Mouse (Mus musculus): Measurements from ENCODE around the gene Il22ra1. TPM values are rescaled to one million over a fixed set of nuclear protein-coding genes. Genes with fewer than 3 reads are reported as not detected.

Gene Il22ra1
- polyA plus RNA-seq, 1 experiment from 2014 or later: not detected

DNA sequence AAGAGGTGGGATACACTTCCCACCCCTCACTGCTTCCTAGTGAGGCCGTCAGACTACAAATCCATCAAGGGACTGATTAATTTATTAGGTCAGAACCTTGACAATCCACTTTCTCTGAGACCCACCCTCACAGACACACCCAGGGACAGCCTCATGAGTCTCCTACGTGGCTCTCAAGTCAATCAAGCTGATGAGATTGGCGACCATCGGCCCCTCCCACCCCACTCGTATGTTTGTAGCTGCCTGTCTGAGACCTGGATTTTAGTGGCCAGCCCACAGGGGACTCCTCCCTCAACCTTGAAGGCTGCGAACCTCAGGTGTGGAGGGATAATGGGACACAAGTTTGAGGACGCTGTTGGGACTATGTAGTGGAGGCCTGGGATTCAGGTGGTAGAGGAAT is 11.2 kb downstream of the Il22ra1 start:
- Histone ChIP-seq H3K4me1 (peaks cover 17% of the 10 kb centered on the region), H3K27me3 (ENCODE audit: poor library complexity, severe bottlenecking) (no peaks in the 10 kb centered on the region), H3K27ac (no peak overlapping the region), H3K36me3 (replicated peaks) (no peaks in the 10 kb centered on the region), H3K4me3 (no peak overlapping the region), H3K9me3 (peaks cover 8% of the 10 kb centered on the region; the same call in 1 of the 2 replicates)
- no peak for DNase-seq (ENCODE audit: extremely low spot score, low spot score)
- 77% methylated on average over 7 of the region's 7 CpGs for WGBS

DNA sequence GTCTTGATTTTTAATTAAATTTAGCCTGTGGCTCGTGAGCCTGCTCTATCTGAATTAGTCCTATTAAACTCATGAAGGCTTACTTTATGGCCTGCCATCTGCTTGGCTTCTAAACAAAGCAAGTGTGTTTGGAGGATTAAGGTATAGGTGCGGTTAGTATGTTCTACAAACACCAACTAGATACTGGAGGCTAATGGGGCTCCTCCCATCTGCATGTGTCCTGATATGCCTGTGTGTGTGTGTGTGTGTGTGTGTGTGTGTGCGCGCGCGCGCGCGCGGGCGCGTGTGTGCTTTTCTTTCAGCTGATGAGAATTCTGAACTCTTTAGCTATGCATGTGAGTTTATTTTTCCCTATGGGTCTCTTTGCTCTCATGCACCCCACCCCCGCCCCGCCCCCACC is 11.7 kb downstream of the Il22ra1 start:
- H3K36me3 ChIP-seq (replicated peaks): no peaks in the 10 kb centered on the region
- WGBS: 92% methylated on average over 14 of the region's 14 CpGs
- no peaks in the 10 kb centered on the region for H3K27me3 ChIP-seq (ENCODE audit: poor library complexity, severe bottlenecking)
- peaks cover 20% of the 10 kb centered on the region for H3K4me1 ChIP-seq
- H3K27ac ChIP-seq: no peak overlapping the region
- peaks cover 4% of the 10 kb centered on the region; the same call in 1 of the 2 replicates for H3K9me3 ChIP-seq
- no peak overlapping the region for H3K4me3 ChIP-seq
- DNase-seq (ENCODE audit: extremely low spot score, low spot score): no peak

DNA sequence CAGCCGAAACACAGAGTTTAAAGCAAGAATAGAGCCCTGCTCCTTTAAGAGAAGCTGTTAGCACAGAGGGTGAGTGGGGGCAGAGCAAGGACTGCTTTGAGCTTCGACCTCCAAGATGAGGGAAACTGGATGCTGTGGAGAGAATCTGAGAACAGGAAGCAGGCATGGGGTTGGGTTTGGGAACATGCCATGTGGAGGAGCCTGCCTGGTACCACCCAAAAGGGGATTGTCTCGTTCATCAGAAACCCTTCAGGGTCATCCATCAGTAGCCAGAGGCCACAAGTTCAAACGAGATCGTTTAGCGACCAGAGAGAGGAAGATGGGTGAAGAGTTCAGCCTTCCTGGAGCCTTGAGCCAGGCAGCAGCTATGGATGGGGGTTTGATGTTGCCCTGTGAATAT is 15.5 kb downstream of the Il22ra1 start:
- H3K27me3 ChIP-seq (ENCODE audit: poor library complexity, severe bottlenecking): no peaks in the 10 kb centered on the region
- H3K4me1 ChIP-seq: peaks cover 29% of the 10 kb centered on the region
- no peak for DNase-seq (ENCODE audit: extremely low spot score, low spot score)
- WGBS: 59% methylated on average over 6 of the region's 6 CpGs
- H3K4me3 ChIP-seq: no peak overlapping the region
- no peaks in the 10 kb centered on the region for H3K36me3 ChIP-seq (replicated peaks)
- H3K27ac ChIP-seq: 0 out of 2 replicates have a peak overlapping the region, but pooled peaks have one; percentile 2
- H3K9me3 ChIP-seq: no peaks in the 10 kb centered on the region

- H3K27ac ChIP-seq: no peak overlapping the region
- WGBS: 83% methylated on average over 16 of the region's 16 CpGs
- DNase-seq (ENCODE audit: extremely low spot score, low spot score): no peak
- H3K36me3 ChIP-seq (replicated peaks): no peaks in the 10 kb centered on the region
- H3K9me3 ChIP-seq: no peaks in the 10 kb centered on the region
- peaks cover 26% of the 10 kb centered on the region for H3K4me1 ChIP-seq
- no peaks in the 10 kb centered on the region for H3K27me3 ChIP-seq (ENCODE audit: poor library complexity, severe bottlenecking)
- no peak overlapping the region for H3K4me3 ChIP-seq
These were observed 16.9 kb downstream of the Il22ra1 start for GRCm38 (mm10) chr4:135744726-135745448.

DNA sequence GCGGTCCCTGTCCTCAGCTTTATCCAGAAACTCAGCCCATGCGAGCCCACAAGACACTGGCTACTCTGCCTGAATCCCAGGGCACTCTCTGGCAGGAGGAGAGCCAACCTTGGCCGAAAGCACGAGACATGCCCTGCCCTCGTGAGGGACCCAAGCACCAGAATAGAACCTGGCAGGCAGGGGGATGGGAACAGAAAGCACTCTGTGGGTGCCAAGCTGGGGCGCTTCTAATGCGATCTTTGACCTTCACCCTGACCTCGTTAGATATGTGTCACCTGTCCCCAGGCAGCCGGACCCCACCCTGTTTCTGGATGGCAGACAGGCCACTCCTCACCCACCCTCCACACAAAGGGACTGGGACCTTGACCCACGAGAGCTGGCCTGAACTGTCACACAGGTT is 17.6 kb downstream of the Il22ra1 start:
- no peak for DNase-seq (ENCODE audit: extremely low spot score, low spot score)

GRCm38 (mm10) chr4:135750896-135751295 is 22.9 kb downstream of the Il22ra1 start:
- Histone ChIP-seq H3K4me1 (peaks cover 9% of the 10 kb centered on the region), H3K27ac (no peak overlapping the region), H3K4me3 (no peak overlapping the region), H3K9me3 (peaks cover 11% of the 10 kb centered on the region; the same call in 1 of the 2 replicates), H3K36me3 (replicated peaks) (no peaks in the 10 kb centered on the region), H3K27me3 (ENCODE audit: poor library complexity, severe bottlenecking) (no peaks in the 10 kb centered on the region)
- WGBS: 79% methylated on average over 8 of the region's 8 CpGs
- DNase-seq (ENCODE audit: extremely low spot score, low spot score): no peak

More for the DNA sequence above, 17.6 kb downstream of the Il22ra1 start:
- Histone ChIP-seq H3K27me3 (ENCODE audit: poor library complexity, severe bottlenecking) (no peaks in the 10 kb centered on the region), H3K4me3 (no peak overlapping the region), H3K4me1 (peaks cover 26% of the 10 kb centered on the region), H3K9me3 (no peaks in the 10 kb centered on the region), H3K36me3 (replicated peaks) (no peaks in the 10 kb centered on the region), H3K27ac (no peak overlapping the region)
- 85% methylated on average over 10 of the region's 10 CpGs for whole genome bisulfite sequencing

GRCm38 (mm10) chr4:135752106-135752778 is 24.3 kb downstream of the Il22ra1 start:
- Histone ChIP-seq H3K36me3 (replicated peaks) (no peaks in the 10 kb centered on the region), H3K27me3 (ENCODE audit: poor library complexity, severe bottlenecking) (no peaks in the 10 kb centered on the region), H3K4me3 (no peak overlapping the region), H3K9me3 (peaks cover 11% of the 10 kb centered on the region; the same call in 1 of the 2 replicates), H3K27ac (no peak overlapping the region), H3K4me1 (no peaks in the 10 kb centered on the region)
- 86% methylated on average over 7 of the region's 7 CpGs for WGBS
- no peak for DNase-seq (ENCODE audit: extremely low spot score, low spot score)

DNA sequence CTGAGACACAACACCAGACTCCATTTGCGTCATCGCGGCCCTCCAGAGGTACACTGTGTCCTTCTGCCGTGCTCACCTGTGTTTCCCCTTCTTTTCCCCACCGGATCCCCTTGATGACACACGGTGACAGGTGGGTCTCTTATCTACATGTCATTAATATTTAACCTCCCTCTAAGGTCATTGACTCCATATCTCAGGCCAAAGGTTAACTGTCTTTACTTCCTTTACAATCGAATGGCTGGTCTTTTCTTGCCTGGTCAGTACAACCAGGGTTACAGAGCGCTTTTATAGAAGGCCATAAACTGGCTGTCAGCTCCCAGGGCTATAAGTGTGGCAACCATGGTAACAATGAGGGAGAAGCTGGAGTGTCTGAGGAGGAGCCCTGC is 24.8 kb downstream of the Il22ra1 start:
- H3K27ac ChIP-seq: no peak overlapping the region
- H3K4me1 ChIP-seq: no peaks in the 10 kb centered on the region
- peaks cover 11% of the 10 kb centered on the region; the same call in 1 of the 2 replicates for H3K9me3 ChIP-seq
- no peaks in the 10 kb centered on the region for H3K36me3 ChIP-seq (replicated peaks)
- DNase-seq (ENCODE audit: extremely low spot score, low spot score): no peak
- 93% methylated on average over 8 of the region's 8 CpGs for WGBS
- no peaks in the 10 kb centered on the region for H3K27me3 ChIP-seq (ENCODE audit: poor library complexity, severe bottlenecking)
- no peak overlapping the region for H3K4me3 ChIP-seq

- 30% methylated on average over 4 of the region's 4 CpGs for WGBS
- Histone ChIP-seq H3K36me3 (replicated peaks) (no peaks in the 10 kb centered on the region), H3K27ac (no peak overlapping the region), H3K4me1 (peaks cover 29% of the 10 kb centered on the region), H3K27me3 (ENCODE audit: poor library complexity, severe bottlenecking) (peaks cover 13% of the 10 kb centered on the region; the same call in 1 of the 2 replicates), H3K9me3 (peaks cover 11% of the 10 kb centered on the region; the same call in 1 of the 2 replicates), H3K4me3 (no peak overlapping the region)
- no peak for DNase-seq (ENCODE audit: extremely low spot score, low spot score)
These were observed 30.4 kb downstream of the Il22ra1 start for GRCm38 (mm10) chr4:135758331-135758730.

- H3K4me3 ChIP-seq: no peak overlapping the region
- peaks cover 29% of the 10 kb centered on the region for H3K4me1 ChIP-seq
- DNase-seq (ENCODE audit: extremely low spot score, low spot score): no peak
- H3K9me3 ChIP-seq: peaks cover 11% of the 10 kb centered on the region; the same call in 1 of the 2 replicates
- H3K36me3 ChIP-seq (replicated peaks): no peaks in the 10 kb centered on the region
- H3K27me3 ChIP-seq (ENCODE audit: poor library complexity, severe bottlenecking): peaks cover 13% of the 10 kb centered on the region; the same call in 1 of the 2 replicates
- no peak overlapping the region for H3K27ac ChIP-seq
- WGBS: 32% methylated on average over 6 of the region's 6 CpGs
These were observed 30.9 kb downstream of the Il22ra1 start for GRCm38 (mm10) chr4:135758825-135759224.

DNA sequence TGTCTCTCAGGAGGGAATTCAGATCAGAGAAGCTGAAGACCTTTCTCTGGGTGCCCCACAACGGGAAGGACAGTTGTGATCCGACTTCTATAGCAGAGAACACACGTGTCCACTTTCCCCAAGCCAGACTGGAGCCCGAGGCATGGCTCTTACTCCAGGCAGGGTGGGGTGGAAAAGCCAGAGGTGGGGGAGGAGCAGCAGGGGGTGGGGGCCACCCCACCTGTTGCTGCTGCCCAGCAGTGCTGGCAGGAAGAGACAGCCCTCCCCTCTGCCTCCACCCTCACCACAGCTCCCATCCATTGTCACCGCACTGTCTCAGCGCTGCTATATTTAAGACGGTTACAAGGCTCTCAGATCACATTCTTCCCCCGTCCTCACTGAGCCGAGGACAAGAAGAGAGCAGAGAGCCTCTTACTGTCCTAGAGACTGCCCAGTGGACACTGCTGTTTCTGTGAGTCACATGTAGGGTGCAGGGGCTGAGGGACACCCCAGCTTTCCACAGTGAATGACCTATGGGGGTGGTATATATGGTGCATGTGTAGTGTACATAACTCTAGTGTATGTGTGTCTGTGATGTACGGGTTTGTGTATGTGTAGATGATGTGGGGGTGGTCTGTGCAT is 31.5 kb downstream of the Il22ra1 start, which contains the start of gene Myom3:
Gene Myom3, plus strand, starts transcription at position 360 of the 621 bp plus-strand sequence.
- H3K4me1 ChIP-seq: peaks cover 29% of the 10 kb centered on the region
- no peak within 1 kb of the TSS for H3K4me3 ChIP-seq
- no peak for DNase-seq (ENCODE audit: extremely low spot score, low spot score)
- peaks cover 6% of the 10 kb centered on the region; the same call in 1 of the 2 replicates for H3K9me3 ChIP-seq
- H3K27me3 ChIP-seq (ENCODE audit: poor library complexity, severe bottlenecking): peaks cover 13% of the 10 kb centered on the region; the same call in 1 of the 2 replicates
- no peaks in the 10 kb centered on the region for H3K36me3 ChIP-seq (replicated peaks)
- H3K27ac ChIP-seq: no peak within 1 kb of the TSS
- WGBS: 68% methylated on average over 10 of the region's 10 CpGs

DNA sequence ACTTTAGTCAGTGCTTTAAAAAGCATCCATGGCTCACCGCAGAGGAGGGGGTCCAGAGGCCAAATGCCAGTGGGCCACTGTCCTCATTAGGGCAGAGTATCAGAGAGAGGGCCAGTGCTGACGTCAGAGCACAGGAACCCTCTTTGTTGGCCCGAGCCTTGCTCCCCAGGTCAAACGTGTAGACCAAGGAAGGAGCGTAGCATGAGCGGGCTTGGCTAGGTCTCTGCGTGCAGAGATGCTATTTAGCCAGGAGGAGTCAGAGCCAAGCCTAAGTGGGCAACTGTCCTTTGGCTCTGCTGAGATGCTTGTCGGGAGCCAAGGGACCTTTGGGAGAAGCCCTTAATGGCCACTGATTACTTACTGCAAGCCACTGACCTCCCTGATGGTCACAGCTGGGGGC is 33.1 kb downstream of the Il22ra1 start:
- Histone ChIP-seq H3K4me1 (peaks cover 29% of the 10 kb centered on the region), H3K27me3 (ENCODE audit: poor library complexity, severe bottlenecking) (peaks cover 13% of the 10 kb centered on the region; the same call in 1 of the 2 replicates), H3K27ac (no peak overlapping the region), H3K4me3 (no peak overlapping the region), H3K36me3 (replicated peaks) (no peaks in the 10 kb centered on the region), H3K9me3 (no peaks in the 10 kb centered on the region)
- WGBS: 71% methylated on average over 8 of the region's 8 CpGs
- DNase-seq (ENCODE audit: extremely low spot score, low spot score): no peak

Data from forebrain, embryonic 10.5 days (tissue).